Mouse (Mus musculus) granulocyte monocyte progenitor cell, adult 5-6 weeks (primary cell): ENCODE data around the gene Atg4a. TPM values are rescaled to one million over a fixed set of nuclear protein-coding genes. Genes with fewer than 3 reads are reported as not detected.

Experiments
- ATAC-seq: replicated peaks from 2 replicates; pipeline ENCODE4 v1.8.0; 2016; ENCODE audit warnings: mild to moderate bottlenecking, moderate TSS enrichment, inconsistent platforms; ENCODE audit not compliant: poor library complexity, severe bottlenecking
- total RNA-seq, 2 experiments: library from RNA; stranded (forward) in 1 of 2; stranded (reverse) in 1 of 2; fragments of 200-712, 200-1000 nt in 1 of 2; fragments of >200 nt in 1 of 2; fragmentation: Nextera tagmentation in 1 of 2; gene quantifications; 2 replicates each; pipeline ENCODE4 v1.2.3; 2014 to 2017

Atg4a gene
- total RNA-seq (2014; fragmentation: Nextera tagmentation) (18.8 and 22.5 TPM in 2 replicates), total RNA-seq (2017) (24.8 and 25.8 TPM in 2 replicates)

DNA sequence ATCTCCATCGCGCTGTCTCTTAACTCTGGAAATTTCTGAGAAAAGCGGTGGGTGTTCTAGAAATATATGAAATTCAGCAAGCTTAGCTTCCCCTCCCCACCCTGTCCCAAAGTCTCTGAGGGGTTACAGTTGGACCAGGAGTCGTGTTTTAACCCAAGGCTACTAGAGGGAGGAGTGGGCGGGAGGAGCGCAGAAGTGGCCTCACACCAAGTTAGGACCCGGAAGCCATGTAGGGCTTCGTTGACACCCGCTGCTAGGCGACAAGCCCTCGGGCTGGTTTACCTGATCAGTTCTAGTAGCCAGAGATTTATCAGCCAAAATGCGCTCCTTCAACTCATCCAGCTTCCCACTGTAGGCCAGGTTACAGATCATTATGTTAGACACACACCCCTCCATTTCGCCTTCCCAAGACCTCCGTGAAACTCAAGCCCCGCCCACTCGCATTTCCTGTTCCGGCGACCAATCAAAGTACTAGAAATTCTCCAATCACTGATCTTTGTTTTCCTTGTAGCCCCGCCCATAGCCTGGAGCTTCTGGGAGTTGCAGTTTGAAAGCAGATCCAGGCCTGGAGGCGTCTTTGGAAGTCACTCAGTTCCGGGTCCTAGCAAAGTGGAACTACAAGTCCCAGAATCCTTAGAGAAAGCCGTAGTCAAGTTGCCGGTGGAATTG is at the start of gene Atg4a, which contains the start of gene Psmd10:
Atg4a (plus strand) TSS at position 636 of the 669 bp plus-strand sequence.
Psmd10 (minus strand) TSS at position 457 of the 669 bp plus-strand sequence.
- peak; percentile 96 for ATAC-seq

DNA sequence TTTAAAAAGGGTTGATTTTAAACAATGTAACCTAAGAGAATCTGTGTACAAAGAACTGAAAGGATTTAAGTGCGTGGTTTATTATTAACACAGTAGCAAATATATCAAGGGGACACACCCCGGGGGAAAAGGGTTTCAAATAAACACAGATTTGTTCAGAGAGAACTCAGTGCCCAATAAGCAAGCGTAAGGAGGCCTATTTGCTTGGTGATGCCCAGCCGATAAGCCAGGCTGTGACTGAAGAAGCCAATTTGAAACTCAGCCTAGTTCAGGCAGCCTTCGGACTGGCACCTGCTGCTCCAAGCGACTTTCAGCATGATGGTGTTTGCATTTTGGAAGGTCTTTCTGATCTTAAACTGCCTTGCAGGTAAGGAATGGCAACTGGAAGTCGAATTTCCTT is 49.3 kb upstream of the Atg4a start, which contains the start of gene Vsig1:
Vsig1 (plus strand) TSS at position 249 of the 400 bp plus-strand sequence.
- ATAC-seq, result no peak

DNA sequence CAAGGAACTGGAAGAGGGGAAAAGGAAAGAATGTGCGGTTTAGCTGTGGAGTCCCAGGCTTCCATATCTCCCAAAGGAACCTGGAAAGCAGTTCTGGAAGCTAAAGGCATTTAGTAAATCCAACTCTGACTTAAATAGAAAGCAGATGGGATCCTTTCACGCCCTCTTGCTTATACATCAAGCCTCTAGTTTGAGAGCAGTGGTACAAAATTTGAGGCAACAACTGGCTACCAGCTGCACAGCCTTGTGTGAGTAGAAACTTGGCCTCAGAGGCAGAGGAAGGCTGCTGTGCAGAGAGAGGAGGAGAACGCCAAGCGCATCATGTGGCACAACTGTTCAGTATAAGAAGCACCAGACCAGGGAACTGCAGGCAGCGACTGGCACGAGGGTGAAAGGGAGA is 35.4 kb upstream of the Atg4a start:
- no peak for ATAC-seq

DNA sequence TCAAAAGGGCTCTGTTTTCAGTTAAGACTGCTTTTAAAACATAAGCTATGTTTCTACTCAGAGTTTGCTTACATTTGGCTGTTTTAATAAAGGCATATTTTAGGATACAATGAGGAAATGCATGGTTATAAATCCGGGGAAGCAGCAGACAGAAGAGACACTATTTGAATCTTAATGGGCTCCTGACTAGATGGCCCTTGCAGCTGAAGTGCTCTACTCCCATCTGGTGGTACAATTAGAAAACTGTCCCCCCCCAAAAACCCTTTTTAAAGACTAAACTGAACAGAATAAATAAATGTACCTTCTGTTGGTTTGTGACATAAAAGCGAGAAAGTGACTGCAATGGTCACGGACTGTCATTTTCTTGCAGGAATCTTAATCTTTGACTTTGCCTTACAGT is 24.6 kb upstream of the Atg4a start:
- no peak for ATAC-seq

DNA sequence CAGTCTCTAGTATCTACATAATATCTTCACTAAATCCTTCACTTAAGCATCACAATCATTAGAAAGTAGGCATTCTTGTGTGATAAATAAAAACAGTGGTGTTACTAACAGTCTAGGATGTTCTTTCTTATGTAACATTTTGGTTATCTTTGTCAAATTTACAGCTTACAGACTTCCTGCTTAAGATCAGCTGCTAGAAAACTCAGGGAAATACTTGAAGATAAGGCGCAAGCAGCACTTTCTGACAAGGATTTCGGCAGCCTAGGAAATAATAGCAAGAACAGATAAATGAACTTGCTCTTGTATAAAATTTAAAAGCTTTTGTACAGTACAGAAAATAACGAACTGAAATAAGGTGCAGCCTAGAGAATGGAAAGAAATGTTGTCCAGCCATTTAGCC is 23.4 kb upstream of the Atg4a start:
- no peak for ATAC-seq

DNA sequence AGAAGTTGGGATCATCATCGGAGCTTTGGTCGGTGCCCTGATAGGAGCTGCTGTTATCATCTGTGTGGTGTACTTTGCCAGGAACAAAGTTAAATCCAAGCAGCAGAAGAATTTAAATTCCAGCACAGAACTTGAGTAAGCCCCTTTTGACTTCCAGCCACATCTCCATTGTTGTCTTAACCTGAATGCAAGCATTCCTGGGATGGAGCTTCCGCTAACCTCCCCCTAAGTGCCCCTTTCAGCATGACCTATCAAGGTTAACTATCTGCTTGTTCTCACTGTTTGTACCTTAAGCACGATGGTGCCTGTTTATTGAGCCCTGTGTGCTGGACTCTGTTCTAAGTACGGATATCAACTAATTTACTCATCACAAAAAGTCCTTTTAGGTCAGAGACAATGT is 20.4 kb upstream of the Atg4a start:
- no peak for ATAC-seq

DNA sequence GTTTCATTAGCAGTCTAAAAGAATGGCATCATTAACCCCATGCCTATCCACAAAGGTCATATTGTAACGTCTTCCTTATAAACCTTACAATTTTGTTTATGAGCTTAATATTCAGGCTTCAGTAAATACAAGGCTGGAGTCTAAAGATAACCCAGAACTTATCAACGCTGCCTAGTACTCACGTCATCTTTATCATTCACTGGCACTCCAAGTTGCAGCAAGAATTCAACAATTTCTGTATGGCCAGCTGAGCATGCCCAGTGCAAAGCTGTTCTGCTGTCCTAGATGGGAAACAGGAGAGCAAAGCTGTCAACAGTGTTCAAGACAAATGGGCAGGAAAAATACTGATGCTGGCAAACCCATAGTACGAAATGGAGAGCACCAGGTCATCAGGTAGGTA is 3.1 kb upstream of the Atg4a start:
- ATAC-seq, result no peak

DNA sequence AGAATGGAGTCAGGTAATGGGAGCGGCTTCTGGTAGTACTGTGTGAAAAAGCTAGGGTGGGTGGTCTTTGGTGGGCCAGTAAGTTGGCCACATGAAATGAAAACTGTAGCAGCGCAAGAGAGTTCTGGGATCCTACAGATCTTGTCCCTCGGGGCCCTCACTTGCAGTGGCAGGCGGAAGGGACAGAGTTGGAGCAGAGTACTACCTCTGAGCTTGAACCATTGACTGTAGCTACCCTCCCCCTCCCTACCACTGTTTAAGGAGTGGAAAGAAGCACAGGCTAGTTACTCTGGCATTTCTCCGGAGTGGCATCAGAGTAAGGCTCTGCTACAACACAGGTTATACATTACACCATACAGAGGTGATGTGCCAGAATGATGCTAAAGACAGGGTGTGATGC is 252 bp downstream of the Atg4a start:
- ATAC-seq, result peak; percentile 35

DNA sequence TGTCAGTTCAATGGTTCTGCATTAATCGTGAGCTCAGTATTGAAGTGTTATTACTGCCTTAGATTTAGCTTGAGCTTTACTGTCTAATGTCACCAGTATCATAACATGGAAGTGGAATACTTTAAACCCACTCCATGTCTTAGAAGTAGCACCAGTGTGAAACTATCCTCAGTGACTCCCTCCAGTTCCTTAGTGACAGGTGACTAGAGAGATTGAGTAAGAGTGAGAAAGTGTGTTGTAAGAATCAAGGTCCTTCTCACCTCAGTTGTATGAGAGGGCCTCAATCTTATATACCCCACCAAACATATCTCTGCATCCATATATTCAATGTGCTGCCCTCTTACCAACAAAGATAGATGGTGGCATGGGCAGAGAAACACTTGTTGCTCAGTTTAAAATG is 22.2 kb downstream of the Atg4a start:
- ATAC-seq, result peak; percentile 33; the same call in 1 of the 2 replicates

DNA sequence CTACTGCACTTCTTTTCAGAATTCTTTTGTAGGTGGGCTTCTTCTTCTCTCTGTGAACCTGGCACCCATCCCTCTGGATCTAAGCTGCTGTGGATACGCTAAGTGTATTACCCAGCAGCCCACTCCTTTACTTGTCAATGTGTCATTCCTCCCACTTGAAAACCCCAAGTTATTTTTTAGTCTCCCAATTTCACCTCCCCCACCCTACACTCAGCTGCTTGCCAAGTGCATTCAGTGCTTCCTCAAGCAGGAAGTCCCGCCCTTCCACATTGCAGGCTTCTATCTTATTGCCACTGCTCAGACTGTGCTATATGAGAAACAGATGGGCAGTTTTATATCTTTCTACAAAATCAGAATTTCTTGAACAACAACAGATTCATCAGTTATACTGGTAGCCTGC is 22.8 kb downstream of the Atg4a start:
- ATAC-seq, result peak; percentile 52; the same call in 1 of the 2 replicates

DNA sequence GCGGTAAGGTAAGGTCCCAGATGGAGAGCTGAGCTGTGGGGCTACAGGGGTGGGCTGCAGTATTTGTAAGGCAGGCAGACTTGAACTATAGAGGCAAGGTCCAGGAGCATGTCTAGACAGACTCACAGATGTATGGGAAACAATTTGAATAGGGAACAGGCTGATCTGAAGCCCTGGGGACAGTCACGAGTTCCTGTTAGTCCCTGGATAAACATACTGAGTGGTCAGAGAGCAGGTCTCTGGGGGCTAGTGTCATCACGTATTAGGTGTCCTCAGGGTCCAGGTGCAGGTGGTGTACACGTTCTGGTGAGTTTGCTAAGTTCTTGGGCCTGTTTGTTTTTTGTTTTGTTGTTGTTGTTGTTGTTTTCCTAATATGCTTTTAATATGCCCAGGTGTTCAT is 23.5 kb downstream of the Atg4a start:
- no peak for ATAC-seq

DNA sequence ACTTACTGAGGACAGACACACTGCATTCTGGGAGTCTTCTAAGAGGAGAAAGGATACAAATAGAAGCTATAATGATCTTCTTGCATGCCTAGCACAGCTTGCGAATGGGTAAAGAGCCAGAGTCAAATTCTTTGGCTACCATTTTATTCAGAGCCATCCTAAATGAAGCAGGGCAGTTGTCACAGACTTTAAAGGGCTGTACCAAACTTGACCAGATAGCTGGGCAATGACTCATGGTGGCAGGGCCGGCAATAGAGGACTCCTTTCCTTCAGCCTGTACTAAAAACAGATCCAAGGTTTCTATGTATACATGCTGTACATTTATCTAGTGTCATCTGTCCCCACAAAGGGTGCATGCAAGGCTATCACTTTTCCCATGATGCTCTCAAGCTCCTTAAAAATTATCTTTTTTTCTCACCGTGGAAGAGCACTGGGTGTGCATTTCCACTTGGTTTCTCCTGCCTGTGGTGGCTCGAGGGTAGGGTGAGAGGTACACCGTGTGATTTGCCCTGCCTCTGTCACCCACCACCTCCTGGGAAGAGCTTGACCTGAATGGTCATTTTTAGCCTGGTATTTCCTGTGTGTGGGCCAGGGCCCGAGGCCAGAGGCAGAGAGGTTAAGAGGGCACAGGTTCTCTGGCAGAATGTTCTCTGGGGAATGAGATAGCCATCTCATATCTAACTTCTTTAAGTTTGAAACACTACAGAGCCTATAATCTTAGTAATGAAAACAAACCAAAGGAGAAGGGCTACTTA is 26.7 kb downstream of the Atg4a start:
- ATAC-seq, result no peak

DNA sequence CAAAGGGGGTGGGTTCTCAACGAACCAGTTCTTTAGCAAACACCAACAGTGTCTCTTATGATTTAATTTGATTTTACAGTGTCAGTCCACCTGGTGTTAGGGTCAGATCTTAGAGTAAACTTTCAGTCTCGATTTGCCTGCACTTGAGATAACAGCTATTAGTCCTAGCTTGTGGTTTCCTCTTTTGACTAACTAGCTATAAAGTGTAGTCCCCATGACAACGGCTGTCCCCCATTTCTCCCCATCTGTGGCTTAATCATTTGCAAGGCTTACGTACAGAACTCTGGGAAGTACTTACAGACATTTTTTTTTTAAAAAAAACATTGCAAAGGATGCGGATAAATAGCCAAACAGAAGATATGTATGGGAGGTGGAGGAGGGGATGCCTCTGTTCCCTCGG is 28.1 kb downstream of the Atg4a start:
- ATAC-seq, result peak; percentile 66

DNA sequence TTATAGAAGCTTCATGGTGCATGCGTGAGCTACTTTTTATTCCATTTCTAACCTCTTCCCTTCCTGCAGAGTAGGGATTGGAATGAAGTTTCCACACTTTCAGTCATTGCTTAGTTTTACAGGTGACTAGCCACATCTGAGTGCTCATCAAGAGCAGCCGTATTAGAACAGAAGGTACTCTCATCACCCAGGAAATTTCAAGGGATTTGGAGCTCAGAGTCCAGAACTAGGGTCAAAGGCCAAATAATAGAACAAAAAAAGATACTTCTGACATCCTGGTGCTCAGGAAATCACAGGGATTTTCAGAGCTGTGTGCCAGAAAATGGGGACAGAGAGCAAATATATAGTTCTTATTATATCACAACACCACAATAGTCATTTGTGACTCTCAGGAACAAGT is 28.5 kb downstream of the Atg4a start:
- no peak for ATAC-seq

DNA sequence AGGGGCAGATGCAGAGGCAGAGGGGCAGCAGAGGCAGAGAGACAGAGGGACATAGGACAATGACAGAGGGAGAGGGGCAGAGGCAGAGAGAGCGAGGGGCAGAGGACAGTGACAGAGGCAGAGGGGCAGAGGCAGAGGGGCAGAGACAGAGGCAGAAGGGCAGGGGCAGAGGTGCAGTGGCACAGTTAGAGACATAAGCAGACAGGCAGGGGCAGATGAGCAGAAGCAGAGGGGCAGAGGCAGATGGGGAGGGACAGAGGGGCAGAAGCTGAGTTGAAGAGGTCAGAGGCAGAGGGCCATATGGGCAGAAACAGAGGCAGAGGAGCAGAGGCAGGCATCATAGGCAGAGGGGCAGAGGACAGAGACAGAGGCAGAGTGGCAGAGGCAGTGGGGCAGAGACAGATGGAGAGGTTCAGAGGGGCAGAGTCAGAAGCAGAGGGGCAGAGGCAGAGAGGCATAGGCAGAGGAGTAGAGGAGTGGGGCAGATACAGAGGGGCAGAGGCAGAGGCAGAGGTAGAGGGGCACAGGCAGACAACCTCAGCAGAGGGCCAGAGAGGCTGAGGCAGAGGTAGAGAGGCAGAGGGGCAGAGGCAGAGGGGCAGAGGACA is 40.3 kb downstream of the Atg4a start:
- ATAC-seq, result peak; percentile 59

DNA sequence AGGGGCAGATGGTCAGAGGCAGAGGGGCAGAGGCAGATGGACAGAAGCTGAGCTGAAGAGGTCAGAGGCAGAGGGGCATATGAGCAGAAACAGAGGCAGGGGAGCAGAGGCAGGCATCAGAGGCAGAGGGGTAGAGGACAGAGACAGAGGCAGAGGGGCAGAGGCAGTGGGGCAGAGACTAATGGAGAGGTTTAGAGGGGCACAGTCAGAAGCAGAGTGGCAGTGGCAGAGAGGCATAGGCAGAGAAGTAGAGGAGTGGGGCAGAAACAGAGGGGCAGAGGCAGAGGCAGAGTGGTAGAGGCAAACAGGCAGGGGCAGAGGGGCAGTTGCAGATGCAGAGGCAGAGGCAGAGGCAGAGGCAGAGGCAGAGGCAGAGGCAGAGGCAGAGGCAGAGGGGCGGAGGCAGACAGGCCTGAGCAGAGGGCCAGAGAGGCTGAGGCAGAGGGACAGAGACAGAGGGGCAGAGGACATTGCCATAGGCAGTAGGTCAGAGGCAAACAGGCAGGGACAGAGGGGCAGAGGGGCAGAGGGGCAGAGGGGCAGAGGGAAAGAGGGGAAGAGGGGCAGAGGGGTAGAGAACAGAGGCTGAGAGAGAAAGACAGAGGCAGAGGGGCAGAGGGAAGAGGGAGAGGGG is 41.3 kb downstream of the Atg4a start:
- ATAC-seq, result no peak

DNA sequence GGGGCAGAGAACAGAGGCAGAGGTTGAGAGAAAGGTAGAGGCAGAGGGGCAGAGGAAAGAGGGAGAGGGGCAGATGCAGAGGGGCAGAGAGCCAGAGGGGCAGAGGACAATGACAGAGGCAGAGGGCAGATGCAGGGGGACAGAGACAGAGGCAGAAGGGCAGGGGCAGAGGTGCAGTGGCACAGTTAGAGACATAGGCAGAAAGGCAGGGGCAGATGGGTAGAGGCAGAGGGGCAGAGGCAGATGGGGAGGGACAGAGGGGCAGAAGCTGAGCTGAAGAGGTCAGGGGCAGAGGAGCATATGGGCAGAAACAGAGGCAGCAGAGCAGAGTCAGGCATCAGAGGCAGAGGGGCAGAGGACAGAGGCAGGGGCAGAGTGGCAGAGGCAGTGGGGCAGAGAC is 42.2 kb downstream of the Atg4a start:
- ATAC-seq, result peak; percentile 12; the same call in 1 of the 2 replicates

DNA sequence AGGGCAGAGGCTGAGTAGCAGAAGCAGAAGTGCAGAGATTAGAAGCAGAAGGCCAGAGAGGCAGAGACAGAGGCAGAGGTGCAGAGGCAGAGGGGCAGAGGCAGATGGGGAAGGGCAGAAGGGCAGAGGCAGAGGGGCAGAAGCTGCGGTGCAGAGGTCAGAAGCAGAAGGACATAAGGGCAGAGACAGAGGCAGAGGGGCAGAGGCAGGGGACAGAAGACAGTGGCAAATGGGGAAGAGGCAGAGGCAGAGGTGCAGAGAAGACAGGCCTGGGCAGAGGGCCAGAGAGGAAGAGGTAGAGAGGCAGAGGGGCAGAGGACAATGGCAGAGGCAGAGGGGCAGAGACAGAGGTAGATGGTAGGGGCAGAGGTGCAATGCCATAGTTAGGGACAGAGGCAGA is 193.0 kb downstream of the Atg4a start:
- peak; percentile 84 for ATAC-seq

DNA sequence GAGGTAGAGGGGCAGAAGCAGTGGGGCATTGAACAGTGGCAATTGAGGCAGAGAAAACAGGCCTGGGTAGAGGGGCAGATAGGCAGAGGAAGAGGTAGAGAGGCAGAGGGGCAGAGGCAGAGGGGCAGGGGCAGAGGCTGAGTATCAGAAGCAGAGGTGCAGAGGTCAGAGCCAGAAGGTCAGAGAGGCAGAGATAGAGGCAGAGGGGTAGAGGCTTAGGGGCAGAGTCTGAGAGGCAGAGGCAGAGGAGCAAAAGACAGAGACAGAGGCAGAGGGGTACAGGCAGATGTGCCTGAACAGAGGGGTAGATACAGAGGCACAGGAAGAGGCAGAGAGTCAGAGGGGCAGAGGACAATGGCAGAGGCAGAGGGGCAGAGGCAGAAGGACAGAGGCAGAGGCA is 193.6 kb downstream of the Atg4a start:
- no peak; the same call in 1 of the 2 replicates for ATAC-seq

DNA sequence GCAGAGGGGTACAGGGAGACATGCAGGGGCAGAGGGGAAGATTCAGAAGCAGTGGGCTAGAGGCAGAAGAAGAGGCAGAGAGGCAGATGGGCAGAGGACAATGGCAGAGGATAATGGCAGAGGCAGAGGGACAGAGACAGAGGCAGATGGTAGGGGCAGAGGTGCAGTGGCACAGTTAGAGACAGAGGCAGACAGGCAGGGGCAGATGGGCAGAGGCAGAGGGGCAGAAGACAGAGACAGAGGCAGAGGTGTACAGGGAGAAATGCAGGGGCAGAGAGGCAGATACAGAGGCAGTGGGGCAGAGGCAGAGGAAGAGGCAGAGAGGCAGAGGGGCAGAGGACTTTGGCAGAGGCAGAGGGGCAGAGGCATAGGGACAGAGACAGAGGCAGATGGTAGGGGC is 194.5 kb downstream of the Atg4a start:
- ATAC-seq, result no peak

DNA sequence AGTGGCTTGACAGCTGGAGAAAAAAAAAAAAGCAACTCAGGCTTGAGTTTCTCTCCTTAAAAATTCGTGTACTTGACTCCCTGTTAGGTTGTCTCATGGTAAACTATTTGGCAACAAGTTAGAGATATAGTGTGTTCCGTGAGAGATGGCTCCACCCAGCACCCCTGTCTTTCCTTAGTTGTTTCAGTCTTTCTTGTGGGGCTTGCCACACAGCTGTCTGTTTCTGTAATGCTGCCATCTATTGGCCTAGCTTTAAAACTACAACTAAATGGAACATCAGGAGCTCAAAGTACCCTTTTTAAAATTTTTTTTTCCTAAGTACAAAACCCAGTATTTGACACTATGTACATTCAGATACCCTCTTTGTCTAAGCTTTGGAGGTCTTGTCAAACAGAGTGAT is 200.0 kb downstream of the Atg4a start:
- ATAC-seq, result peak; percentile 85
